Mouse (Mus musculus) heart, postnatal 0 days (tissue): ENCODE results near the gene Med11.

Experiments
- CTCF ChIP-seq: IDR thresholded peaks from 2 replicates; pipeline ENCODE4 v1.5.1; 2016; ENCODE audit warnings: antibody characterized with exemption, control low read depth, low read depth
- EP300 ChIP-seq: IDR thresholded peaks from 2 replicates; pipeline ENCODE4 v1.6.1; 2016; ENCODE audit warnings: antibody characterized with exemption, low read depth

GRCm38 (mm10) chr11:70433569-70433943, 18.2 kb upstream of the Med11 start:
- TF ChIP-seq CTCF = no peak
- TF ChIP-seq EP300 = no peak
